ENCODE assay signal across 8 mouse cellular contexts in genomic region chr9:88481791-88482160, GRCm38 (mm10). TPM values are rescaled to one million over a fixed set of nuclear protein-coding genes. Genes with fewer than 3 reads are reported as not detected.
DNase-seq lines count a peak whose midpoint lies in the region; ATAC-seq and TF ChIP-seq lines count a peak whose summit lies in the region.

No protein-coding gene starts in this region.

- no peak for ATAC-seq in kidney, embryonic 16.5 days (ENCODE audit: low FRiP score, low TSS enrichment)
- peak; percentile 8 for ATAC-seq in liver, postnatal 0 days
- ATAC-seq in neural tube, embryonic 14.5 days (ENCODE audit: low read depth) = peak; percentile 19; the same call in 1 of the 2 replicates

- peak; percentile 51 for DNase-seq in layer of hippocampus, adult 11-12 months (ENCODE audit: low spot score)
- DNase-seq in layer of hippocampus, adult 9-10 months (ENCODE audit: low spot score) = no peak
- peak; percentile 41 to 58 for DNase-seq in cerebellum, postnatal 36 days
- peak; percentile 75 for DNase-seq in heart, embryonic 10.5 days (ENCODE audit: low spot score)
- peak; percentile 69 for DNase-seq in liver, postnatal 0 days
- DNase-seq in thymus, postnatal 4 days = peak; percentile 69

- peak overlapping the region; percentile 60 for H3K4me2 ChIP-seq in kidney, embryonic 16.5 days (replicated peaks; ENCODE audit: low read depth, low read length)
- peak overlapping the region; percentile 97 for H3K4me2 ChIP-seq in liver, postnatal 0 days (ENCODE audit: low read depth, low read length)
- H3K4me2 ChIP-seq in neural tube, embryonic 14.5 days (ENCODE audit: low read depth, low read length) = peak overlapping the region; percentile 83; the same call in 1 of the 2 replicates

- no peak for TF ChIP-seq EP300 in liver, postnatal 0 days (IDR thresholded peaks at IDR 0.05; ENCODE audit: low read depth)

- peaks cover 20% of the 10 kb centered on the region for H3K4me1 ChIP-seq in heart, embryonic 10.5 days
- H3K4me1 ChIP-seq in kidney, embryonic 16.5 days (ENCODE audit: insufficient read depth, low read length) = peaks cover 18% of the 10 kb centered on the region
- H3K4me1 ChIP-seq in liver, postnatal 0 days (ENCODE audit: insufficient read depth) = peaks cover 9% of the 10 kb centered on the region; the same call in 1 of the 2 replicates
- peaks cover 13% of the 10 kb centered on the region for H3K4me1 ChIP-seq in neural tube, embryonic 14.5 days (ENCODE audit: control insufficient read depth, insufficient read depth, low read length)

- H3K36me3 ChIP-seq in heart, embryonic 10.5 days = peaks cover 24% of the 10 kb centered on the region
- H3K36me3 ChIP-seq in kidney, embryonic 16.5 days (ENCODE audit: insufficient read depth, low read length) = peaks cover 6% of the 10 kb centered on the region; the same call in 1 of the 2 replicates
- peaks cover 5% of the 10 kb centered on the region for H3K36me3 ChIP-seq in liver, postnatal 0 days (replicated peaks; ENCODE audit: insufficient read depth, low read length)
- H3K36me3 ChIP-seq in neural tube, embryonic 14.5 days (ENCODE audit: control insufficient read depth, insufficient read depth, low read length) = no peaks in the 10 kb centered on the region; the same call in 1 of the 2 replicates

- no peaks in the 10 kb centered on the region for H3K27me3 ChIP-seq in heart, embryonic 10.5 days (ENCODE audit: insufficient read depth, poor library complexity, severe bottlenecking)
- no peaks in the 10 kb centered on the region for H3K27me3 ChIP-seq in kidney, embryonic 16.5 days (ENCODE audit: insufficient read depth, low read length)
- H3K27me3 ChIP-seq in liver, postnatal 0 days (ENCODE audit: insufficient read depth, low read length) = no peaks in the 10 kb centered on the region
- no peaks in the 10 kb centered on the region for H3K27me3 ChIP-seq in neural tube, embryonic 14.5 days (ENCODE audit: control insufficient read depth, insufficient read depth, low read length)

- WGBS in heart, embryonic 10.5 days = under 1% methylated on average over 35 of the region's 43 CpGs
- WGBS in kidney, embryonic 16.5 days = under 1% methylated on average over 33 of the region's 43 CpGs
- under 1% methylated on average over 17 of the region's 43 CpGs for WGBS in liver, postnatal 0 days (ENCODE audit: insufficient replicate concordance)
- WGBS in neural tube, embryonic 14.5 days = 0% methylated on average over 34 of the region's 43 CpGs

- peak overlapping the region; percentile 99 for H3K9ac ChIP-seq in kidney, embryonic 16.5 days (replicated peaks; ENCODE audit: low read length)
- peak overlapping the region; percentile 97 for H3K9ac ChIP-seq in liver, postnatal 0 days (replicated peaks)
- H3K9ac ChIP-seq in neural tube, embryonic 14.5 days (replicated peaks; ENCODE audit: low read depth, low read length) = peak overlapping the region; percentile 94

- H3K9me3 ChIP-seq in heart, embryonic 10.5 days = no peaks in the 10 kb centered on the region
- H3K9me3 ChIP-seq in kidney, embryonic 16.5 days (ENCODE audit: low read length) = no peaks in the 10 kb centered on the region
- no peaks in the 10 kb centered on the region for H3K9me3 ChIP-seq in liver, postnatal 0 days (ENCODE audit: low read length)
- H3K9me3 ChIP-seq in neural tube, embryonic 14.5 days (ENCODE audit: control insufficient read depth, low read length) = no peaks in the 10 kb centered on the region

- no peak for TF ChIP-seq CTCF in liver, postnatal 0 days (IDR thresholded peaks at IDR 0.05; ENCODE audit: low read depth)

- peak overlapping the region; percentile 98 for H3K4me3 ChIP-seq in heart, embryonic 10.5 days
- peak overlapping the region; percentile 84 for H3K4me3 ChIP-seq in kidney, embryonic 16.5 days (ENCODE audit: low read length)
- peak overlapping the region; percentile 100 for H3K4me3 ChIP-seq in liver, postnatal 0 days (ENCODE audit: low read depth, low read length)
- H3K4me3 ChIP-seq in neural tube, embryonic 14.5 days (ENCODE audit: low read depth, low read length) = peak overlapping the region; percentile 97

- H3K27ac ChIP-seq in heart, embryonic 10.5 days = peak overlapping the region; percentile 99
- H3K27ac ChIP-seq in kidney, embryonic 16.5 days (ENCODE audit: low read length) = peak overlapping the region; percentile 99
- H3K27ac ChIP-seq in liver, postnatal 0 days (ENCODE audit: low read depth) = peak overlapping the region; percentile 98
- peak overlapping the region; percentile 96 for H3K27ac ChIP-seq in neural tube, embryonic 14.5 days (ENCODE audit: low read depth, low read length)

RNA-seq across cellular contexts. Expression of gene Syncrip, which starts 0.6 kb away (rescaled TPM):
- 78.4 and 96.1 TPM in 2 replicates for polyA plus RNA-seq in heart, embryonic 10.5 days (2016; fragmentation: Nextera tagmentation; extraction: Ambion mirVana)
- 91.9 and 99.8 TPM in 2 replicates for polyA plus RNA-seq in kidney, embryonic 16.5 days (2015; fragmentation: Nextera tagmentation; extraction: Ambion mirVana)
- 25.6 and 27.3 TPM in 2 replicates for polyA plus RNA-seq in liver, postnatal 0 days (2015; fragmentation: Nextera tagmentation; extraction: Ambion mirVana)
- polyA plus RNA-seq in neural tube, embryonic 14.5 days (2014; fragmentation: Nextera tagmentation; extraction: Ambion mirVana) = 86.6 and 87.8 TPM in 2 replicates

RNA-seq across cellular contexts. Expression of gene Gm20537, which starts 25.4 kb away (rescaled TPM):
- polyA plus RNA-seq in heart, embryonic 10.5 days (2016; fragmentation: Nextera tagmentation; extraction: Ambion mirVana) = 0.58 and 0.78 TPM in 2 replicates
- polyA plus RNA-seq in kidney, embryonic 16.5 days (2015; fragmentation: Nextera tagmentation; extraction: Ambion mirVana) = 0.31 and 1.3 TPM in 2 replicates
- 0.13 TPM in 1 of 2 replicates, not detected in the other for polyA plus RNA-seq in liver, postnatal 0 days (2015; fragmentation: Nextera tagmentation; extraction: Ambion mirVana)
- 0.46 and 0.57 TPM in 2 replicates for polyA plus RNA-seq in neural tube, embryonic 14.5 days (2014; fragmentation: Nextera tagmentation; extraction: Ambion mirVana)

RNA-seq across cellular contexts. Expression of gene Snx14, which starts 43.0 kb away (rescaled TPM):
- polyA plus RNA-seq in heart, embryonic 10.5 days (2016; fragmentation: Nextera tagmentation; extraction: Ambion mirVana) = 25.4 and 29.9 TPM in 2 replicates
- polyA plus RNA-seq in kidney, embryonic 16.5 days (2015; fragmentation: Nextera tagmentation; extraction: Ambion mirVana) = 32.1 and 32.9 TPM in 2 replicates
- 7.9 TPM in 2 replicates for polyA plus RNA-seq in liver, postnatal 0 days (2015; fragmentation: Nextera tagmentation; extraction: Ambion mirVana)
- polyA plus RNA-seq in neural tube, embryonic 14.5 days (2014; fragmentation: Nextera tagmentation; extraction: Ambion mirVana) = 31.6 and 34.9 TPM in 2 replicates
